Mouse (Mus musculus): Measurements from ENCODE around the gene Dennd5b. TPM values are rescaled to one million over a fixed set of nuclear protein-coding genes. Genes with fewer than 3 reads are reported as not detected.

Dennd5b gene
- total RNA-seq, 1 experiment: 11.5 TPM

GRCm38 (mm10) chr6:149139471-149139870 is 38.0 kb upstream of the Dennd5b start, which contains the start of gene Etfbkmt:
Gene Etfbkmt, plus strand, starts transcription at chr6:149139849.
- no peaks in the 10 kb centered on the region for H3K9me3 ChIP-seq (ENCODE audit: control insufficient read depth, insufficient read depth, low read depth, low read length)
- TF ChIP-seq ZNF384 (IDR thresholded peaks at IDR 0.05; ENCODE audit: low read depth, low read length) (no peak), MAFK (IDR thresholded peaks at IDR 0.05; ENCODE audit: insufficient read depth, low read depth, low read length) (no peak), CHD2 (IDR thresholded peaks at IDR 0.05; ENCODE audit: low read depth, low read length) (no peak), HCFC1 (IDR thresholded peaks at IDR 0.05; ENCODE audit: borderline replicate concordance, insufficient read depth, low read length) (no peak), ZC3H11A (IDR thresholded peaks at IDR 0.05; ENCODE audit: borderline replicate concordance, low read depth, low read length) (no peak)
- H3K36me3 ChIP-seq (ENCODE audit: control insufficient read depth, insufficient read depth, low read length, poor library complexity, severe bottlenecking): peaks cover 7% of the 10 kb centered on the region
- H3K4me1 ChIP-seq (ENCODE audit: control insufficient read depth in 2 of 2, insufficient read depth in 2 of 2, low read length in 2 of 2, poor library complexity in 1 of 2): peaks cover under 1 to 8% of the 10 kb centered on the region in 2 experiments; a peak in 3 of 4 replicates
- in situ Hi-C loops (cut with MboI; ENCODE audit: low sequenced_read_pairs in 2 of 2, unreplicated experiment in 2 of 2): loop anchor here in 1 of 2 experiments (10.0 kb wide), 1 partner anchor 235 kb away; no protein-coding TSS in a partner anchor
- no peak within 1 kb of the TSS for H3K4me3 ChIP-seq (ENCODE audit: insufficient read depth in 1 of 2, low read depth in 1 of 2, low read length in 2 of 2, poor library complexity in 1 of 2, severe bottlenecking in 1 of 2)
- H3K27ac ChIP-seq (ENCODE audit: insufficient read depth, low read depth, low read length, poor library complexity, severe bottlenecking): no peak within 1 kb of the TSS
- H3K9ac ChIP-seq (ENCODE audit: insufficient read depth, low read depth, low read length, poor library complexity, severe bottlenecking): no peak within 1 kb of the TSS
- DNase-seq (ENCODE audit: low read depth, low spot score): no peak

- Histone ChIP-seq H3K9me3 (ENCODE audit: control insufficient read depth, insufficient read depth, low read depth, low read length) (no peaks in the 10 kb centered on the region), H3K4me1 (ENCODE audit: control insufficient read depth in 2 of 2, insufficient read depth in 2 of 2, low read length in 2 of 2, poor library complexity in 1 of 2) (peaks cover 3 to 8% of the 10 kb centered on the region in 2 experiments; a peak in 3 of 4 replicates), H3K9ac (ENCODE audit: insufficient read depth, low read depth, low read length, poor library complexity, severe bottlenecking) (no peak overlapping the region), H3K36me3 (ENCODE audit: control insufficient read depth, insufficient read depth, low read length, poor library complexity, severe bottlenecking) (peaks cover 2% of the 10 kb centered on the region), H3K4me3 (ENCODE audit: insufficient read depth in 1 of 2, low read depth in 1 of 2, low read length in 2 of 2, poor library complexity in 1 of 2, severe bottlenecking in 1 of 2) (no peak overlapping the region), H3K27ac (ENCODE audit: insufficient read depth, low read depth, low read length, poor library complexity, severe bottlenecking) (no peak overlapping the region)
- in situ Hi-C loops (cut with MboI; ENCODE audit: low sequenced_read_pairs in 2 of 2, unreplicated experiment in 2 of 2): loop anchor here in 1 of 2 experiments (10.0 kb wide), 1 partner anchor 236 kb away; no protein-coding TSS in a partner anchor
- DNase-seq (ENCODE audit: low read depth, low spot score): no peak
- TF ChIP-seq MAFK (IDR thresholded peaks at IDR 0.05; ENCODE audit: insufficient read depth, low read depth, low read length): no peak
- no peak for TF ChIP-seq ZC3H11A (IDR thresholded peaks at IDR 0.05; ENCODE audit: borderline replicate concordance, low read depth, low read length)
- no peak for TF ChIP-seq HCFC1 (IDR thresholded peaks at IDR 0.05; ENCODE audit: borderline replicate concordance, insufficient read depth, low read length)
- no peak for TF ChIP-seq ZNF384 (IDR thresholded peaks at IDR 0.05; ENCODE audit: low read depth, low read length)
- no peak for TF ChIP-seq CHD2 (IDR thresholded peaks at IDR 0.05; ENCODE audit: low read depth, low read length)
Measured at GRCm38 (mm10) chr6:149139011-149139410, 37.5 kb upstream of the Dennd5b start.

- no peak for TF ChIP-seq HCFC1 (IDR thresholded peaks at IDR 0.05; ENCODE audit: borderline replicate concordance, insufficient read depth, low read length)
- no peak for TF ChIP-seq MAFK (IDR thresholded peaks at IDR 0.05; ENCODE audit: insufficient read depth, low read depth, low read length)
- TF ChIP-seq CHD2 (IDR thresholded peaks at IDR 0.05; ENCODE audit: low read depth, low read length): no peak; the same call in 1 of the 2 replicates
- TF ChIP-seq ZC3H11A (IDR thresholded peaks at IDR 0.05; ENCODE audit: borderline replicate concordance, low read depth, low read length): no peak
- no peak for TF ChIP-seq ZNF384 (IDR thresholded peaks at IDR 0.05; ENCODE audit: low read depth, low read length)
- Histone ChIP-seq H3K9ac (ENCODE audit: insufficient read depth, low read depth, low read length, poor library complexity, severe bottlenecking) (no peak overlapping the region), H3K4me3 (ENCODE audit: insufficient read depth in 1 of 2, low read depth in 1 of 2, low read length in 2 of 2, poor library complexity in 1 of 2, severe bottlenecking in 1 of 2) (no peak overlapping the region), H3K27ac (ENCODE audit: insufficient read depth, low read depth, low read length, poor library complexity, severe bottlenecking) (peak overlapping the region; percentile 56; the same call in 1 of the 2 replicates), H3K4me1 (ENCODE audit: control insufficient read depth in 2 of 2, insufficient read depth in 2 of 2, low read length in 2 of 2, poor library complexity in 1 of 2) (peaks cover 3 to 8% of the 10 kb centered on the region in 2 experiments; a peak in 3 of 4 replicates), H3K36me3 (ENCODE audit: control insufficient read depth, insufficient read depth, low read length, poor library complexity, severe bottlenecking) (no peaks in the 10 kb centered on the region), H3K9me3 (ENCODE audit: control insufficient read depth, insufficient read depth, low read depth, low read length) (no peaks in the 10 kb centered on the region)
- DNase-seq (ENCODE audit: low read depth, low spot score): no peak
- in situ Hi-C loops (cut with MboI; ENCODE audit: low sequenced_read_pairs in 2 of 2, unreplicated experiment in 2 of 2): loop anchor here in 1 of 2 experiments (10.0 kb wide), 1 partner anchor 237 kb away; no protein-coding TSS in a partner anchor
Measured at GRCm38 (mm10) chr6:149137936-149138335, 36.5 kb upstream of the Dennd5b start.

- TF ChIP-seq HCFC1 (IDR thresholded peaks at IDR 0.05; ENCODE audit: borderline replicate concordance, insufficient read depth, low read length): no peak
- TF ChIP-seq MAFK (IDR thresholded peaks at IDR 0.05; ENCODE audit: insufficient read depth, low read depth, low read length): no peak
- TF ChIP-seq CHD2 (IDR thresholded peaks at IDR 0.05; ENCODE audit: low read depth, low read length): no peak
- no peak for TF ChIP-seq ZNF384 (IDR thresholded peaks at IDR 0.05; ENCODE audit: low read depth, low read length)
- no peak for TF ChIP-seq ZC3H11A (IDR thresholded peaks at IDR 0.05; ENCODE audit: borderline replicate concordance, low read depth, low read length)
- no peak overlapping the region for H3K4me3 ChIP-seq (ENCODE audit: insufficient read depth in 1 of 2, low read depth in 1 of 2, low read length in 2 of 2, poor library complexity in 1 of 2, severe bottlenecking in 1 of 2)
- in situ Hi-C loops (cut with MboI; ENCODE audit: low sequenced_read_pairs in 2 of 2, unreplicated experiment in 2 of 2): loop anchor here in 1 of 2 experiments (10.0 kb wide), 1 partner anchor 239 kb away; no protein-coding TSS in a partner anchor
- no peaks in the 10 kb centered on the region for H3K36me3 ChIP-seq (ENCODE audit: control insufficient read depth, insufficient read depth, low read length, poor library complexity, severe bottlenecking)
- no peak overlapping the region for H3K9ac ChIP-seq (ENCODE audit: insufficient read depth, low read depth, low read length, poor library complexity, severe bottlenecking)
- H3K9me3 ChIP-seq (ENCODE audit: control insufficient read depth, insufficient read depth, low read depth, low read length): no peaks in the 10 kb centered on the region
- H3K4me1 ChIP-seq (ENCODE audit: control insufficient read depth in 2 of 2, insufficient read depth in 2 of 2, low read length in 2 of 2, poor library complexity in 1 of 2): peaks cover 10 to 11% of the 10 kb centered on the region in 2 experiments
- DNase-seq (ENCODE audit: low read depth, low spot score): no peak
- no peak overlapping the region for H3K27ac ChIP-seq (ENCODE audit: insufficient read depth, low read depth, low read length, poor library complexity, severe bottlenecking)
Measured at GRCm38 (mm10) chr6:149135631-149136030, 34.2 kb upstream of the Dennd5b start.
